Mouse (Mus musculus) bone marrow, adult 2 months (tissue): ENCODE measurements around the gene Olfr399. TPM values are rescaled to one million over a fixed set of nuclear protein-coding genes. Genes with fewer than 3 reads are reported as not detected.

Experiments used
- H3K27ac ChIP-seq: fragments of 200-500 bp; 2 replicates; pipeline ENCODE4 v1.5.1; 2012; ENCODE audit warnings: low read depth, mild to moderate bottlenecking, control low read depth, inconsistent platforms, low read length; ENCODE audit not compliant: control insufficient read depth, poor library complexity, insufficient read depth
- H3K4me1 ChIP-seq: fragments of 200-500 bp; 2 replicates; pipeline ENCODE4 v1.6.1; 2011; ENCODE audit warnings: low read length; ENCODE audit not compliant: control insufficient read depth, insufficient read depth
- H3K4me3 ChIP-seq: fragments of 200-500 bp; replicated peaks from 2 replicates; pipeline ENCODE3; 2011; ENCODE audit warnings: mild to moderate bottlenecking, low read depth, low read length, control low read depth; ENCODE audit not compliant: control insufficient read depth
- CTCF ChIP-seq: fragments of 200-500 bp; IDR thresholded peaks from 2 replicates; pipeline ENCODE4 v1.5.1; 2011; ENCODE audit warnings: low read length, control low read depth; ENCODE audit not compliant: control insufficient read depth, insufficient read depth
- POLR2A ChIP-seq: fragments of 200-500 bp; IDR thresholded peaks from 2 replicates; pipeline ENCODE4 v1.6.1; 2011; ENCODE audit warnings: low read depth, mild to moderate bottlenecking, control low read depth, low read length, borderline replicate concordance; ENCODE audit not compliant: control insufficient read depth
- WGBS: fragments of 180-500 bp; shearing (Covaris S2); methylation state at CpG from one replicate; pipeline ENCODE4 v1.1.7; 2018; 5-methylcytosine and 5-hydroxymethylcytosine counted together
- polyA plus RNA-seq: library from polyadenylated mRNA; stranded (reverse); fragments of >200 nt; gene quantifications from 2 replicates; pipeline ENCODE4 v1.2.4, GENCODE M21; 2011; ENCODE audit warnings: low replicate concordance; ENCODE audit not compliant: missing spikeins, insufficient read depth, insufficient read length

Gene Olfr399
- polyA plus RNA-seq = not detected in 2 replicates

DNA sequence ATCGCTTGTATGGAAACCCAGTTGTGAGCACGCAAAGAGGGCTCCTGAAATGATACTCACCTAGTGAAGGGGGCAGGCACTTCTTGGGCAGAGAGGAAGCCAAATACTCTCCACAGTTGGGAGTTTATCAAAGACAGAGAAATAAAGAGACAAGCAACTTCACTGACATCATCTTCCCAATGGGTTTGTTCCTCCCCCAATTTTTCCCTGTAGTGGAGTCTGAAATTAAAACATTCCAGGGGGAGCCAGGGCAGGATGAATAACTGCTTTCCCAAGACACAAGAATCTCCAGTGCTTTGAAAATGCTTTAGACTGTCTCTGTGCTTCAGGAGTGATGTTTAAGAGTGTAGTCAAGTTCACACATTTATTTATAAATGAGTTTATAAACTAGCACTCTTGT is at the start of gene Olfr399, which contains the start of gene Olfr139:
Olfr399 (minus strand) TSS at position 165 of the 400 bp plus-strand sequence.
Olfr139 (minus strand) TSS at position 101 of the 400 bp plus-strand sequence.
- H3K4me3 ChIP-seq = no peak within 1 kb of the TSS
- H3K27ac ChIP-seq = no peak within 1 kb of the TSS
- WGBS = 70% methylated on average over 2 of the region's 2 CpGs
- no peaks in the 10 kb centered on the region for H3K4me1 ChIP-seq
- TF ChIP-seq POLR2A (no peak), CTCF (no peak)

DNA sequence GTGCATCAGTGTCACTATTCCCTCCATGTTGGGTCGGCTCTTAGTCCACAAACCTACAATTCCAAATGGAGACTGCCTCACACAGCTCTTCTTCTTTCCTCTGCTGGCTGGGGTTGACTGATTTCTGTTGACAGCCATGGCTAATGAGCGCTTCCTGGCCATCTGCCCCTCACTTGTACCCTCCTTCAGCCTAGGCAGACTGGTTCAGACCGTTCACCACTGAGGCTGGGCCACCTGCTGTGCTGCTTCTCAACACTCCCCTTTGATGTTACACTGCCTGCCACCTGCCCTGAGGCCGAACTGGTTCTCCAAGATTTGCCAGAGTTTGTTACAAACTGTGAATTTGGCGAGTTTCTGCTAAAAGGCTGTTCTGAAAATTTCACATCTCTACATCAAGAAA is 48.7 kb upstream of the Olfr399 start:
- no peaks in the 10 kb centered on the region for H3K4me1 ChIP-seq
- 31% methylated on average over 5 of the region's 5 CpGs for WGBS
- H3K4me3 ChIP-seq = no peak overlapping the region
- no peak overlapping the region for H3K27ac ChIP-seq
- TF ChIP-seq POLR2A (no peak), CTCF (no peak)

DNA sequence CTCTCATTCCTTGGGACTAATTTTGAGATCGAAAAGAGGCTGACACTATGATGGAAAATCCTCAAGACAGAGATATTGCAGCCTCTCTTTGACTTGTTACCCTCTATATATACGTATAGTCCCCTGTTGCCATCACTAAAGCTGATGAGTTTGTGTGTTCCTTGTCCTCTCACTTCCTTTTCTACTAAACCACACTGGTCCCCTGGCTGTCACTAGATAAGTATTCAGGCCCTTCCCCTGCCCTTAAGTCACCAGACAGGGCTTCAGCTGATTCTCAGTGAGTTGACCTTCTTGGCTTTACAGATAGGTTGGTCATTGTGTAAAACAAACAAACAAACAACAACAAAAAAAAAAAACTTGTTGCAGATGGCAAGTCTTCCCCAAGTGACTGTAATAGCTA is 45.1 kb upstream of the Olfr399 start:
- H3K4me1 ChIP-seq = no peaks in the 10 kb centered on the region
- H3K4me3 ChIP-seq = no peak overlapping the region
- TF ChIP-seq CTCF (no peak), POLR2A (no peak)
- 32% methylated on average over 2 of the region's 2 CpGs for WGBS
- H3K27ac ChIP-seq = no peak overlapping the region

DNA sequence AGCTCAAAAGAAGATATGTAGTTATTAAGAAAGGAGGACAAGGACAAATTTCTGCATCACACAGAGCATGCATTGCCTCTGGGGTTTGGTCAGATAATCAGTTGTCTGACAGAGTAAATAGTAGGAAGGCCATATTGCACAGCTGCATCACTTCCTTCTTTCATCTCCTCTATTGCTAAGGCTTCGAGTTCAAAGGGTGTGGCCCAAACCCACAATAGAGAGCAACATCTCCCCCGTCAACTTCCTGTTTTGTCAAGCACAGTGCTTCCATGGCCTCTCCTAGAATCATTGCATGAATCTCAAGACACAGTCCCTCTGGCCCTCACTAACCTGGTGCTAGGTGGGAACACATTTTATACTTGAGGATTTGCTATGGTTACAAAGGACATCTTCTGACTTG is 44.3 kb upstream of the Olfr399 start:
- 19% methylated on average over 2 of the region's 2 CpGs for WGBS
- Histone ChIP-seq H3K27ac (no peak overlapping the region), H3K4me1 (no peaks in the 10 kb centered on the region), H3K4me3 (no peak overlapping the region)
- TF ChIP-seq CTCF = no peak
- no peak for TF ChIP-seq POLR2A

DNA sequence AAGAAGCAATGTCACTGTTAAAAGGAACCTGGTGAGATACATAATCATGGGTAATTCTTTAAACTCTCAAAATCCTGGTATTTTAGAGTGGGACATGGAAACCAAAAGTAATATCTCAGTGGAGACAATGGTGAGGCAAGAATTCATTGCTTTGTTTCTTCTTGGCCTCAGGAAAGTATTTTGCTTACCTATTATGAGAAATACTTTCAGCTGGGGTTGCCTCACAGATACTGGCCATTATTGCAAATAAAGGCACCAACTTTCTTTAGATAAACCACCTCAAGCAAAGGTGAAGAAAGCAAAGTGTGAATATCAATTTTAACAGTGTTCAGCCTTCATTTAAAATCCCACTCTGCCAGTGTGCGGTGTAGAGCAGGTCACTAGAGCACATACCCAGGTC is 13.2 kb upstream of the Olfr399 start, which contains the start of gene Zfp616:
Zfp616 (plus strand) TSS at position 301 of the 400 bp plus-strand sequence.
- Histone ChIP-seq H3K4me3 (no peak within 1 kb of the TSS), H3K4me1 (no peaks in the 10 kb centered on the region), H3K27ac (no peak within 1 kb of the TSS)
- WGBS = 97% methylated on average over 1 of the region's 1 CpGs
- TF ChIP-seq CTCF (no peak), POLR2A (no peak)

DNA sequence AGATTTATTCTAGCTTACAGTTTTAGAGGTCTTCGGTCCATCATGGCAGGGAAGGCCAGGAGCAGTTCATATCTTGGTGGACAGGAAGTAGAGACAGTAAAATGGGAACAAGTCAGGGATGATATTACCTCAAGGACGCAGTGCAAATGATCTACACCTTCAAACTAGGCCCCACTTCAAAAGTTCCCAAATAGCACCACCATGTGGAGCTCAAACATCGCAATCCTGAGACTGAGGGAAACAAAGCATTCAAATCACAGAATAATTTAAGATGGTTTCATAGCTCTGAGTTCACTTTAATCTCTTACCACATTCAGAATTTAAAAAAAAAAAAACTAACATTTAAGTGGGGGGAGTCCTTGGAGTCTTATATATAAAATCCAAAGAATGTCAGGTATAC is 5.1 kb downstream of the Olfr399 start:
- TF ChIP-seq POLR2A (no peak), CTCF (no peak)

More for the DNA sequence above, 5.1 kb downstream of the Olfr399 start:
- 62% methylated on average over 3 of the region's 3 CpGs for WGBS
- Histone ChIP-seq H3K4me1 (no peaks in the 10 kb centered on the region), H3K27ac (no peak overlapping the region), H3K4me3 (no peak overlapping the region)

Other genes starting within 250 kb of the Olfr399 start
- not detected in 2 replicates for gene Olfr392, start 239.6 kb downstream of the Olfr399 start, polyA plus RNA-seq
- gene Olfr393, start 205.2 kb downstream of the Olfr399 start, polyA plus RNA-seq = not detected in 2 replicates
- not detected in 2 replicates for gene Olfr394, start 165.8 kb downstream of the Olfr399 start, polyA plus RNA-seq
- gene Olfr395, start 147.3 kb downstream of the Olfr399 start, polyA plus RNA-seq = not detected in 2 replicates
- gene Olfr23, start 119.9 kb downstream of the Olfr399 start, polyA plus RNA-seq = not detected in 2 replicates
- not detected in 2 replicates for gene Olfr397, start 95.8 kb downstream of the Olfr399 start, polyA plus RNA-seq
- not detected in 2 replicates for gene Olfr398, start 66.2 kb downstream of the Olfr399 start, polyA plus RNA-seq
- gene Olfr139, start 64 bp downstream of the Olfr399 start, polyA plus RNA-seq = not detected in 2 replicates
- gene Zfp616, start 13.3 kb upstream of the Olfr399 start, polyA plus RNA-seq = not detected in 2 replicates
- gene Olfr401, start 57.1 kb upstream of the Olfr399 start, polyA plus RNA-seq = not detected in 2 replicates
- gene Olfr402, start 96.9 kb upstream of the Olfr399 start, polyA plus RNA-seq = not detected in 2 replicates
- gene Olfr403, start 129.6 kb upstream of the Olfr399 start, polyA plus RNA-seq = not detected in 2 replicates
- not detected in 2 replicates for gene Olfr43, start 154.8 kb upstream of the Olfr399 start, polyA plus RNA-seq
- not detected in 2 replicates for gene Olfr406, start 203.2 kb upstream of the Olfr399 start, polyA plus RNA-seq
- not detected in 2 replicates for gene Olfr59, start 227.1 kb upstream of the Olfr399 start, polyA plus RNA-seq